Mouse (Mus musculus) stomach, embryonic 16.5 days (tissue): Measurements from ENCODE around the gene 1600002K03Rik. TPM values are rescaled to one million over a fixed set of nuclear protein-coding genes. Genes with fewer than 3 reads are reported as not detected.

Experiments
- ATAC-seq: fragments of 200-750 bp; cut with Nextera tagmentation; 2 replicates; pipeline ENCODE4 v1.8.0; 2017; ENCODE audit warnings: moderate number of reproducible peaks, moderate TSS enrichment; ENCODE audit not compliant: insufficient read depth, low FRiP score
- H3K27ac ChIP-seq: fragments of 300-500 bp; sonication (generic); 2 replicates; pipeline ENCODE4 v1.5.1; 2014; ENCODE audit warnings: low read length
- H3K27me3 ChIP-seq: fragments of 300-500 bp; sonication (generic); 2 replicates; pipeline ENCODE4 v1.6.1; 2014; ENCODE audit warnings: low read length, control low read depth, mixed read lengths; ENCODE audit not compliant: control insufficient read depth, insufficient read depth
- H3K36me3 ChIP-seq: fragments of 300-500 bp; sonication (generic); 2 replicates; pipeline ENCODE4 v1.6.1; 2014; ENCODE audit warnings: low read length; ENCODE audit not compliant: control insufficient read depth, insufficient read depth
- H3K4me1 ChIP-seq: fragments of 300-500 bp; sonication (generic); 2 replicates; pipeline ENCODE4 v1.6.1; 2014; ENCODE audit warnings: low read length, control low read depth, mixed read lengths; ENCODE audit not compliant: control insufficient read depth, insufficient read depth
- H3K4me2 ChIP-seq: fragments of 300-500 bp; sonication (generic); 2 replicates; pipeline ENCODE4 v1.6.1; 2014; ENCODE audit warnings: low read depth, low read length, mixed read lengths
- H3K4me3 ChIP-seq: fragments of 300-500 bp; sonication (generic); replicated peaks from 2 replicates; pipeline ENCODE4 v1.5.1; 2014; ENCODE audit warnings: mild to moderate bottlenecking, low read length
- H3K9ac ChIP-seq: fragments of 300-500 bp; sonication (generic); 2 replicates; pipeline ENCODE4 v1.6.1; 2014; ENCODE audit warnings: low read length
- H3K9me3 ChIP-seq: fragments of 300-500 bp; sonication (generic); replicated peaks from 2 replicates; pipeline ENCODE4 v1.6.1; 2016; ENCODE audit warnings: low read length, control low read depth; ENCODE audit not compliant: control insufficient read depth
- WGBS: fragments of 180-500 bp; shearing (Covaris S2); extraction: QIAGEN DNeasy Blood & Tissue Kit; methylation state at CpG from one replicate; pipeline ENCODE4 v1.1.7; 2014; 5-methylcytosine and 5-hydroxymethylcytosine counted together
- polyA plus RNA-seq: library from polyadenylated mRNA; unstranded; fragments of >200 nt; fragmentation: Nextera tagmentation; extraction: Ambion mirVana; gene quantifications from 2 replicates; pipeline ENCODE4 v1.2.1, GENCODE M21; 2015

Gene 1600002K03Rik
- polyA plus RNA-seq, 1 experiment from 2014 or later: 16.6 TPM

DNA sequence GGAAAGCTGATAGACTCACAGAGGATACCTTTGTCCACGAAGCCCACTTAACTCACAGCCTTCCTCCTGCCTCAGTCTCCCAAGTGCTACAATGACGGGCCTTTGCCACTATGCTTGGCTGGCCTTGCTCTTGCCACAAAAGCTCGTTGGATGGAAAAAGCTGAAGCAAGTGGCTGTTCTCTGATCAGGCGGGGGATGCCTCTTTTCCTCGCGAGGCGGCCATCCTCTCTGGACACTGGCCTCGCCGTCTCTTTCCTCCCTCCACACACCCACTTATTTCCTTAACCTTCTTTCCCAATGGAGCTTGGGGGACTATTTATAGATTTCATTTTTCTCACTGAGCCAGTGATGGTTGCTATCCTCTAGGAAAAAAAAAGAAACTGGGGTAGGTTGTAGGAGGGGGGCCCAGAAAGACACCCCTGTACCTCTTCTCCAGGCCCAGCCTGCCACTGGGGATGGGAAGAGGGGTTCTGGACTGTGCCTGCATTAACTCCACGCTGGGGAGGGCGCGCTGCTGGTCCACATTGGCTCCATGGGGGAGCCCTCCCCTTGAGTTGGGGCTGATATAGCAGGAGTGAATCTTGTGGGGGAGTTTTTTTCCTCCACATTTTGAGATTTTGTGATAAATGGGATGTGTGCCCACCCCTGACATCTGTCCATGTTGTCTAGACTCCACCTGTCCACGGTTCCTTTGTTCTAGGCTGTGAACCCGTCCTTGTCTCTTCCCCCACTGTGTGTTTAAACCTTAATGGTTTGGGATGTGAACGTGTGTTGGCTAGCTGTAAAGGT, 15.4 kb upstream of the 1600002K03Rik start:
- ATAC-seq: no peak
- Histone ChIP-seq H3K9ac (peak overlapping the region; percentile 35; the same call in 1 of the 2 replicates), H3K4me2 (no peak overlapping the region), H3K27me3 (no peaks in the 10 kb centered on the region), H3K4me3 (no peak overlapping the region), H3K9me3 (no peaks in the 10 kb centered on the region), H3K4me1 (peaks cover 86% of the 10 kb centered on the region), H3K27ac (peak overlapping the region; percentile 76), H3K36me3 (peaks cover 38% of the 10 kb centered on the region)
- 63% methylated on average over 15 of the region's 15 CpGs for WGBS

DNA sequence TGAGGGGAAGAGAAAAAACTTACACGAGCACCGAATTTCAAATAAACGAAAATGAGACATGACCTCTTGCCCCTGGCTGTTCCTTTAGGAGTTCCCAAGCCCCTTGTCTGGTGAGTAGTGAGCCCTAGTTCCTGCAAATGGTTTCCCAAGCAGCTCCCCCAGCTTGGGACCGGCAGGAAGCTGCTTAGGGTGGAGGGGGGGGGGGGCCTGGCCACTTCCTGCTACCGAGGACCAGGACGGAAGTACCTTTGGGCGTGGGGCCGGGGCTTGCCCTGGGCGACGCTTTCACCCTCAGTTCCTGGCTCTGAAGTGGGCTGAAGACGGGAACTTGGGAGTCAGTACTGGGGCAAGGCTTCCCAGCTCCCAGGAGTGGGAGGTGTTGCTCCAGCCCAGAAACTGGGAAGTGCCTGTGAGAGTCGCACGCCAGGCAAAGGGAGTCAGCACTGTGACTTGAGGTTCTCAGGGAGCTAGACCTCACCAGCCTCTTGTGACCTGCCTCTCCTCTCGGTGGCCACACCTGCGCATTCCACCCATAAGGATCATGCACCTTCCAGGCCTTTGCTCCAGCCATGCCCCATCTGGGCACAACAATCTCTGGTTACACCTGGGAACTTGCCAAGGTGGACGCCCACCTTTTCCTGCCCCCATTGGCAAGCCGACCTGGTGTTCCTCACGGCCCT, 14.3 kb upstream of the 1600002K03Rik start:
- peak overlapping the region; percentile 3; the same call in 1 of the 2 replicates for H3K4me2 ChIP-seq
- 7% methylated on average over 18 of the region's 18 CpGs for WGBS
- no peaks in the 10 kb centered on the region for H3K9me3 ChIP-seq
- H3K27ac ChIP-seq: peak overlapping the region; percentile 91
- H3K36me3 ChIP-seq: peaks cover 32% of the 10 kb centered on the region
- H3K9ac ChIP-seq: peak overlapping the region; percentile 56
- ATAC-seq: no peak
- peaks cover 86% of the 10 kb centered on the region for H3K4me1 ChIP-seq
- no peaks in the 10 kb centered on the region for H3K27me3 ChIP-seq
- no peak overlapping the region for H3K4me3 ChIP-seq

DNA sequence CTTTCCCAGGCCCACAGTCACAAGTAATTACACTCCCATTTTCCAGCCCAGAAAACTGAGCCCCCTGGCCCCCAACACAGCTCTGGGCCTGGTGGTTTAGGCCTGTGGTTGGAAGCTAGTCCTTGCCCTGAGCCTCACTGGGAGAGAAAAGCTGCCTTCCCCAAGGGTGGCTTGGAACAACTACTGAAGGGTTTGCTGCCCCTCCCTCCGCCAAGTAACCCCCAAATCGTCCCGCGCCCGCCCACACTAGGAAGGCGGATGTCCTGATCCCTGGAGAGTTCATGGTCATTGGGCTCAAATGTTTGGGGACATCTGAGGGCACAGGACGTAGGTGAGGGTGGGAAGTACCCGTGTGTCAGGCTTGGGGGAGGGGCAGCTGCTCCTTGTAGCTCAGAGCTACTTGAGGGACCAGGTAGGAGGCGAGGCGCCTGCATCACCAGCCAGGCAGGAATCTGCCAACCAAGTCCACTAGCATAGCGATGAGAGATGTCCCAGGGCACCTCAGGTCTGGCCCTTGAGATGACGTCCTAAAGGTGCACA, 13.7 kb upstream of the 1600002K03Rik start:
- Histone ChIP-seq H3K27ac (peak overlapping the region; percentile 91), H3K4me2 (peak overlapping the region; percentile 88), H3K9ac (peak overlapping the region; percentile 56), H3K36me3 (peaks cover 26% of the 10 kb centered on the region), H3K9me3 (no peaks in the 10 kb centered on the region), H3K27me3 (no peaks in the 10 kb centered on the region), H3K4me3 (peak overlapping the region; percentile 50), H3K4me1 (peaks cover 85% of the 10 kb centered on the region)
- WGBS: 10% methylated on average over 12 of the region's 12 CpGs
- peak; percentile 0; the same call in 1 of the 2 replicates for ATAC-seq

DNA sequence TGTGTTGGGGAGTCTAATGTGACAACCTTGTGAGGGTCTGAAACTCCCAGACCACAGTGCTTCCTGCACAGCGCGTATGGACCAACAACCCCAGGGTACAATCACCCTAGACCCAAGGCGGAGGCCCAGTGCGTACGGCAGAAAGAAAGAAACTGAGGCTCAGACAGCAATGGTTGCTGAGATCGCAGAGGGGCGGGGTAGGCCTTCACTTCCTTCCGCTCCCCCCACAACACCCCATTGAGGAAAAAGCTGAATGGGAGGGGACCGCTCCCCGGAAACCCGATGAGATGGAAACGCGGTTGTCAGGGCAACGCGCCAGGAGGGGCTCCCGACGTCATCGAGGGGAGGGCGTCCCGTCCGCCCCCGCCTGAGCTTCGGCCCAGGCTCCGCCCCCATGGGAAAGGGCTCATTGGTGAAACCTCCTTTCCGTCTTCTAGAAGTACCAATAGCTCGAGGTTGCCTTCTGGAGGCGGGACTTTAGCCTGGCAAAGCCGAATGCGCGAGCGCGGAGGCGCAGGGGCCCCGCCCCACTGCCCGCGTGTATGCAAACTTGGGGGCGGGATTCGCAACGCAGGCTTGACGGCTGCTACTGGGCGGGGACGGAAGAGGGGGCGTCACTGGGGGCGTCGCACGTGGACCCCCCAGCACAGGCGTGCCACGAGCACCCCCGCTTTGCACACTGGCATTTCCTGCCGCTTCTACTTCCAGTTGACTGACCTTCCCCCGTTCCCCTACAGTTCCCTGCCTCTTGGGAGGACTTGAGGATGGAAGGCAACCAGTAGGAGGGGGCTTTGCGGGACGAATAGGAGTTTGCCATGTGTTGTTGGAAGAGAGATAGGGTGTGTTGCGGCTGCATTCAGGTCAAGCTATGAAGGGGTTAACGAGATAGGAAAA, 12.9 kb upstream of the 1600002K03Rik start:
- Histone ChIP-seq H3K4me1 (peaks cover 86% of the 10 kb centered on the region), H3K36me3 (peaks cover 19% of the 10 kb centered on the region), H3K27me3 (no peaks in the 10 kb centered on the region), H3K9me3 (no peaks in the 10 kb centered on the region), H3K9ac (peak overlapping the region; percentile 71), H3K4me3 (peak overlapping the region; percentile 50), H3K27ac (peak overlapping the region; percentile 99), H3K4me2 (peak overlapping the region; percentile 88)
- WGBS: under 1% methylated on average over 55 of the region's 55 CpGs
- ATAC-seq: peak; percentile 88

DNA sequence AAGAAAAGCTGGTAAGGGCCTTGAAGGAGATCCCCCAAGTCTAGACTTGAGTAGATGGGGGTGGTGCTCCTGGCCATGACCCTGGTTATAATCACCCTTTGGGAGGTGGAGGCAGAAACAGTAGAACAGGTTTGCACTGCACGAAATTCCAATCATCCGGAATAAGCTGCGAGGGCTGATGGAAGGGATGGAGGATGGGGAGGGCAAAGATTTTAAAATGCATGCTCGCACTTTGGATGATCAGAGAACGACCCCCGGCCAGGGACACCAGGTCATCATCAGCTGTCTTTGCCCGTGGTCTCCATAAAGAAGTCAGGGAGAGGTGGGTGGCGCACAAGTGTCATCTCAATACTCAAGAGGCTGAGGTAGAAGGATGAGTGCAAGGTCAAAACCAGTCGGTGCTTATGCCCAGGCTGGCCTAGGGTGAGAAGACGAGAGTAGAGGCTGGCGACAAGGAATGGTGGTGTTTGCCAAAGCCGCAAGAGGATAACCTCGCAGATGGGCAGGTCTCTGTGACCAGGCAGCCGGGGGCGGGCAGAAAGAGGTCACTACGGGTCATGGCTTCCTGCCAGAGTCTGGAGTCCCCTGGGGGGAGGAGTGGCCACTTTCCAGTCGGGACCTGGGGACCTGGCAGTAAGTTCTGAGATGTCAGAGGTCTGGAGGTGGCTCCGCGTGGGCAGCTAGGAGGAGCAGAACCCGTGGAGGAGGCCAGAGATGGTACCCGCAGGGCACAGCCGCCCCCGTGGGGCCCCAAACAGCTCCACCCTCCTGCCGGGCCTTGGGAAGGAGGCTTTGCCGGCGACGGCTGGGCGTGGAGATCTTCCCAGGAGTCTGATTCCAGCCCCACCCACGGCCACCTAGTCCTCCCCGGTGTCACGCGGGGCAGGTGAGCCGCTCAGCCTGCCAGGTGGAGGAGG, 12.0 kb upstream of the 1600002K03Rik start:
- Histone ChIP-seq H3K27ac (peak overlapping the region; percentile 99), H3K4me3 (peak overlapping the region; percentile 50), H3K36me3 (peaks cover 12% of the 10 kb centered on the region), H3K27me3 (no peaks in the 10 kb centered on the region), H3K4me1 (peaks cover 86% of the 10 kb centered on the region), H3K9me3 (no peaks in the 10 kb centered on the region), H3K4me2 (peak overlapping the region; percentile 88), H3K9ac (peak overlapping the region; percentile 71)
- 1% methylated on average over 33 of the region's 33 CpGs for WGBS
- peak; percentile 12; the same call in 1 of the 2 replicates for ATAC-seq

DNA sequence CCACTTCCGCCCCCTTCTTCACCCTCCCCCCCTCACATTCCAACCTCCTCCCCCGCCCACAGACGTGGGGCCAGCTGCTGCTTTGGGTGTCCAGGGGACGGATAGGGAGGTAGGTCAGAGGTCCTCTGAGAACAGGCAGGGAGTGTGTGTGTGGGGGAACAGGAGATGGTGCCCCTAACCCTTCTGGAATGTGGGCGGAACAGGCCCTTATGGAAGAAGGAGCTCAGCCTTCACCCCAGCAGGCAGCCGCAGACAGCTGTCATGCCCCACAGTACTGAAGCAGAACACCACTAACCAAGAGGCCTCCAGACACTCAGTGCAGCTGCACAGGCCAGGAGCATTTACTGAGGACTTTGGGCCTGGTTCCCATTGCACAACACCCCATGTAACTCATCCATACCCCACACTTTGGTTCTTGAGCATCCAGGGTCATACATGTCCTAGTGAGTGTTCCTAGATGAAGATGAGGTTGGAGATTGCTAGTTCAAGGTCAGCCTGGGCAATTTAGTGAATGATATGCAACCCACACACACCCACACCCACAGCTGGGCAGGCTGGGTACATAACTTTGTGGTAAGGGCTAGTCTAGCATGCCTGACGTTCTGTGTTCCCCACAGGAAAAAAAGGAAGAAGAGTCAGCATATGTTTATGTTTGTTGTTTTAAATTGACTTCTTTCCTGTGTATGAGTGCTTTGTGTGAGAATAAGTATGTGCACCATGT, 11.1 kb upstream of the 1600002K03Rik start:
- no peaks in the 10 kb centered on the region for H3K27me3 ChIP-seq
- peak overlapping the region; percentile 50 for H3K4me3 ChIP-seq
- peak overlapping the region; percentile 71 for H3K9ac ChIP-seq
- H3K9me3 ChIP-seq: no peaks in the 10 kb centered on the region
- 13% methylated on average over 7 of the region's 7 CpGs for WGBS
- peak overlapping the region; percentile 99 for H3K27ac ChIP-seq
- peaks cover 85% of the 10 kb centered on the region for H3K4me1 ChIP-seq
- ATAC-seq: peak; percentile 4; the same call in 1 of the 2 replicates
- H3K4me2 ChIP-seq: peak overlapping the region; percentile 88
- H3K36me3 ChIP-seq: peaks cover 4% of the 10 kb centered on the region; the same call in 1 of the 2 replicates

DNA sequence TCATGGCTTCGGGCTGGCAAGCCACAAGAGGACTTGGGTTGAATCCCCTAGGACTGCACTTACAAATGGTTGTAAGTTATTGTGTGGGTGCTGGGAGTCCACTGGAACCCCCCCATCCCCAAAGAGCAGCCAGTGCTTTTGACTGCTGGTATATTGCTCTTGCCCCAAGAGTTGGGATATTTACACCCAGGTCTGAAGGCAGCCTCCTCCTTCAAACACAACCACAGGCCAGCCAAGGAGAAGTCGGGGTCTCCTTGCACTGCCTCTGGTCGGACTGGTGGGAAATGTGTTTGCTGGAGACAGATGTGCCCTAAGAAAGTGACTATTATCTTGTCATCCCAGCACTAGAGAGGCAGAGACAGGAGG, 10.5 kb upstream of the 1600002K03Rik start:
- no peak for ATAC-seq
- peak overlapping the region; percentile 88 for H3K4me2 ChIP-seq
- no peaks in the 10 kb centered on the region for H3K36me3 ChIP-seq
- no peaks in the 10 kb centered on the region for H3K27me3 ChIP-seq
- H3K4me1 ChIP-seq: peaks cover 84% of the 10 kb centered on the region
- H3K4me3 ChIP-seq: no peak overlapping the region
- peak overlapping the region; percentile 99 for H3K27ac ChIP-seq
- 76% methylated on average over 3 of the region's 3 CpGs for WGBS
- H3K9me3 ChIP-seq: no peaks in the 10 kb centered on the region
- H3K9ac ChIP-seq: no peak overlapping the region; the same call in none of the 2 replicates
